Mouse (Mus musculus) MEL (cell line): ENCODE results near the gene Nkpd1.

ENCODE experiments used
- CTCF ChIP-seq, 3 experiments: IDR thresholded peaks in 2 of 3; conservative IDR thresholded peaks in 1 of 3; 2 replicates each; pipeline ENCODE4 v1.5.1; 2011 to 2012; ENCODE audit warnings: low read length in 3 of 3, low read depth in 2 of 3, mild to moderate bottlenecking in 2 of 3, improper control_type of control experiment in 1 of 3, inconsistent platforms in 1 of 3, mixed read lengths in 1 of 3, moderate library complexity in 1 of 3; ENCODE audit not compliant: control insufficient read depth in 1 of 3, insufficient read depth in 1 of 3, poor library complexity in 1 of 3, severe bottlenecking in 1 of 3
- EP300 ChIP-seq, 2 experiments: IDR thresholded peaks; 2 replicates each; pipeline ENCODE4 v1.6.1; 2011; ENCODE audit warnings: improper control_type of control experiment in 2 of 2, low read length in 2 of 2, low read depth in 1 of 2, mild to moderate bottlenecking in 1 of 2
- KAT2A ChIP-seq: conservative IDR thresholded peaks from 2 replicates; pipeline ENCODE4 v1.6.1; 2012; ENCODE audit warnings: low read depth, low read length, improper control_type of control experiment, inconsistent platforms
- MAZ ChIP-seq: IDR thresholded peaks from 2 replicates; pipeline ENCODE4 v1.6.1; 2012; ENCODE audit warnings: low read depth, mild to moderate bottlenecking, inconsistent platforms, low read length, improper control_type of control experiment
- MEF2A ChIP-seq: IDR thresholded peaks from 2 replicates; pipeline ENCODE4 v1.6.1; 2014; ENCODE audit warnings: low read depth, mild to moderate bottlenecking, inconsistent platforms, low read length, improper control_type of control experiment; ENCODE audit not compliant: poor library complexity, insufficient replicate concordance, severe bottlenecking; ENCODE audit errors: extremely low read depth
- MYB ChIP-seq: IDR thresholded peaks from 2 replicates; pipeline ENCODE4 v1.6.1; 2011; ENCODE audit warnings: mild to moderate bottlenecking, low read depth, low read length, improper control_type of control experiment
- NELFE ChIP-seq: IDR thresholded peaks from 2 replicates; pipeline ENCODE4 v1.6.1; 2011; ENCODE audit warnings: low read depth, low read length, improper control_type of control experiment
- POLR2A ChIP-seq, 2 experiments: IDR thresholded peaks; 2 replicates each; pipeline ENCODE4 v1.6.1; 2011 to 2012; ENCODE audit warnings: low read length in 2 of 2, mild to moderate bottlenecking in 2 of 2, control low read depth in 1 of 2, improper control_type of control experiment in 1 of 2, low read depth in 1 of 2, moderate library complexity in 1 of 2; ENCODE audit not compliant: control insufficient read depth in 1 of 2, insufficient read depth in 1 of 2, poor library complexity in 1 of 2
- POLR2AphosphoS2 ChIP-seq: IDR thresholded peaks from 2 replicates; pipeline ENCODE4 v1.6.1; 2011; ENCODE audit warnings: low read length, improper control_type of control experiment

DNA sequence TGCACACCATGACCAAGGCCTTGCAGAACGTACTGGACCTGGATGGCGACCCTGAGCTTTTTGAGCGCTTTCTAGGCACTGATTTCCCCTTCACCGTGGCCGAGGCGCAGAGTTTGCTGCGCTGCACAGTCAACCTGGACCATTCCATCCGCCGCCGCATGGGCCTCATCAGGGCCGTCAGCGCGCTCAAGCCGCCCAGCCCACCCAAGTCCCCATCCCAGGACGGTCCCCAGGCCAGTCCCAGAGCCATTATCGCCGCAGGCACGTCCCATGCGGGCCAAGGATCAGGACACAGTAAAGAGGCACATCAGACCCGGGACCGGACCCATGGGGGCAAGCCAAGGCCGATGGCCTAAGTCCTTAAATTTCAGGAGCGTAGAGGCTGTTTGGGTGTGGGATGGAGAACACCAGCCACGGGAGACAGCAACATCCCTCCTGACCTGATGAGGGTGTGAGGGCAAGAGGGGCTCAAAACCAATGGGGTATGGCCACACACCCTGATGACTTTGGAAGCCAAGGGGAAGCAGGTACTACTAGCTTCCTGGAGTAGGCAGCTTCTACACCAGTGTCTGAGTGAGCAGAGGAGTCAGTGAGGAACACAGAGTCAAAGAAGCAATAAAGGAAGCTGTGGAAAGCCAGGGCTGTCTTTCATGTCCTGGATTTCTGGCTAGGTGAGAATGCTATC lies 6.9 kb downstream of the Nkpd1 start:
- TF ChIP-seq EP300 (IDR thresholded peaks at IDR 0.05; ENCODE audit: low read depth in 1 of 2, low read length in 2 of 2) = no peak
- TF ChIP-seq CTCF (IDR thresholded peaks at IDR 0.05 in 2 of 3, conservative IDR thresholded peaks at IDR 0.05 in 1 of 3; ENCODE audit: control insufficient read depth in 1 of 3, insufficient read depth in 1 of 3, low read depth in 2 of 3, low read length in 3 of 3, poor library complexity in 1 of 3, severe bottlenecking in 1 of 3) = no peak
- no peak for TF ChIP-seq MEF2A
- no peak for TF ChIP-seq NELFE
- no peak for TF ChIP-seq KAT2A
- TF ChIP-seq MAZ = no peak
- TF ChIP-seq MYB = no peak
- no peak for TF ChIP-seq POLR2AphosphoS2
- no peak for TF ChIP-seq POLR2A (IDR thresholded peaks at IDR 0.05; ENCODE audit: control insufficient read depth in 1 of 2, insufficient read depth in 1 of 2, low read depth in 1 of 2, low read length in 2 of 2, poor library complexity in 1 of 2)
